Mouse (Mus musculus) stomach, postnatal 0 days (tissue): ENCODE results near the gene Rsad1. TPM values are rescaled to one million over a fixed set of nuclear protein-coding genes. Genes with fewer than 3 reads are reported as not detected.

ENCODE experiments used
- ATAC-seq: fragments of 200-750 bp; cut with Nextera tagmentation; 2 replicates; pipeline ENCODE4 v1.8.0; 2017; ENCODE audit not compliant: low FRiP score, low TSS enrichment
- DNase-seq: peaks from one replicate; pipeline ENCODE4 v3.0.0-alpha.2; 2016; ENCODE audit warnings: low spot score
- H3K27ac ChIP-seq: fragments of 300-500 bp; sonication (generic); replicated peaks from 2 replicates; pipeline ENCODE4 v1.5.1; 2014; ENCODE audit warnings: mild to moderate bottlenecking, control low read depth
- H3K27me3 ChIP-seq: fragments of 300-500 bp; sonication (generic); 2 replicates; pipeline ENCODE4 v1.6.1; 2014; ENCODE audit warnings: low read length; ENCODE audit not compliant: control insufficient read depth, insufficient read depth
- H3K36me3 ChIP-seq: fragments of 300-500 bp; sonication (generic); 2 replicates; pipeline ENCODE4 v1.6.1; 2014; ENCODE audit warnings: low read length, mixed read lengths; ENCODE audit not compliant: control insufficient read depth, insufficient read depth
- H3K4me1 ChIP-seq: fragments of 300-500 bp; sonication (generic); replicated peaks from 2 replicates; pipeline ENCODE4 v1.6.1; 2014; ENCODE audit warnings: antibody characterized with exemption; ENCODE audit not compliant: control insufficient read depth, insufficient read depth
- H3K4me2 ChIP-seq: fragments of 300-500 bp; sonication (generic); replicated peaks from 2 replicates; pipeline ENCODE4 v1.6.1; 2014; ENCODE audit warnings: low read depth, mild to moderate bottlenecking, control low read depth, moderate library complexity
- H3K4me3 ChIP-seq: fragments of 300-500 bp; sonication (generic); 2 replicates; pipeline ENCODE4 v1.5.1; 2014; ENCODE audit warnings: low read depth, low read length, control low read depth
- H3K9ac ChIP-seq: fragments of 300-500 bp; sonication (generic); 2 replicates; pipeline ENCODE4 v1.6.1; 2014; ENCODE audit warnings: mild to moderate bottlenecking, low read length, control low read depth, mixed read lengths
- H3K9me3 ChIP-seq: fragments of 300-500 bp; sonication (generic); 2 replicates; pipeline ENCODE4 v1.6.1; 2016; ENCODE audit warnings: low read length; ENCODE audit not compliant: control insufficient read depth
- CTCF ChIP-seq: IDR thresholded peaks from 2 replicates; pipeline ENCODE4 v1.5.1; 2016; ENCODE audit warnings: antibody characterized with exemption, low read depth, mild to moderate bottlenecking, moderate library complexity
- EP300 ChIP-seq: optimal IDR thresholded peaks from 2 replicates; pipeline ENCODE3; 2016; ENCODE audit warnings: antibody characterized with exemption
- WGBS: fragments of 180-500 bp; shearing (Covaris S2); extraction: QIAGEN DNeasy Blood & Tissue Kit; methylation state at CpG from one replicate; pipeline ENCODE4 v1.1.7; 2014; 5-methylcytosine and 5-hydroxymethylcytosine counted together
- polyA plus RNA-seq: library from polyadenylated mRNA; unstranded; fragments of >200 nt; fragmentation: Nextera tagmentation; extraction: Ambion mirVana; gene quantifications from 2 replicates; pipeline ENCODE4 v1.2.1, GENCODE M21; 2015

Gene Rsad1
- polyA plus RNA-seq, 1 experiment from 2014 or later: 3.4 TPM

GRCm38 (mm10) chr11:94570612-94571011, 21.6 kb upstream of the Rsad1 start:
- no peaks in the 10 kb centered on the region for H3K4me1 ChIP-seq
- no peak overlapping the region; the same call in 1 of the 2 replicates for H3K27ac ChIP-seq
- H3K4me3 ChIP-seq: no peak overlapping the region
- H3K9ac ChIP-seq: no peak overlapping the region
- no peaks in the 10 kb centered on the region for H3K36me3 ChIP-seq
- WGBS: 53% methylated on average over 9 of the region's 9 CpGs
- H3K27me3 ChIP-seq: no peaks in the 10 kb centered on the region
- ATAC-seq (no peak), DNase-seq (no peak)
- no peaks in the 10 kb centered on the region for H3K9me3 ChIP-seq
- no peak overlapping the region for H3K4me2 ChIP-seq
- TF ChIP-seq EP300 (no peak), CTCF (no peak)

GRCm38 (mm10) chr11:94567326-94567725, 18.3 kb upstream of the Rsad1 start:
- Histone ChIP-seq H3K4me2 (no peak overlapping the region), H3K4me3 (no peak overlapping the region), H3K9me3 (no peaks in the 10 kb centered on the region), H3K27me3 (no peaks in the 10 kb centered on the region), H3K9ac (0 out of 2 replicates have a peak overlapping the region, but pooled peaks have one; percentile 13), H3K4me1 (0 out of 2 replicates have a peak, but pooled peaks cover 3% of the 10 kb centered on the region), H3K36me3 (no peaks in the 10 kb centered on the region), H3K27ac (peak overlapping the region; percentile 74)
- TF ChIP-seq CTCF (no peak), EP300 (no peak)
- ATAC-seq: peak; percentile 50
- 72% methylated on average over 7 of the region's 7 CpGs for WGBS
- peak; percentile 71 for DNase-seq

- 49% methylated on average over 6 of the region's 6 CpGs for WGBS
- H3K9me3 ChIP-seq: no peaks in the 10 kb centered on the region
- ATAC-seq (peak; percentile 8; the same call in 1 of the 2 replicates), DNase-seq (no peak)
- no peaks in the 10 kb centered on the region for H3K27me3 ChIP-seq
- TF ChIP-seq CTCF: no peak
- TF ChIP-seq EP300: no peak
- 0 out of 2 replicates have a peak, but pooled peaks cover 3% of the 10 kb centered on the region for H3K4me1 ChIP-seq
- H3K36me3 ChIP-seq: no peaks in the 10 kb centered on the region
- no peak overlapping the region for H3K9ac ChIP-seq
- H3K27ac ChIP-seq: peak overlapping the region; percentile 74
- H3K4me3 ChIP-seq: no peak overlapping the region
- peak overlapping the region; percentile 52 for H3K4me2 ChIP-seq
Observed at GRCm38 (mm10) chr11:94566534-94566933, 17.5 kb upstream of the Rsad1 start.

- 0 out of 2 replicates have a peak, but pooled peaks cover 3% of the 10 kb centered on the region for H3K4me1 ChIP-seq
- H3K9ac ChIP-seq: peak overlapping the region; percentile 35; the same call in 1 of the 2 replicates
- H3K4me2 ChIP-seq: peak overlapping the region; percentile 52
- peak overlapping the region; percentile 23 for H3K4me3 ChIP-seq
- peak; percentile 73 for TF ChIP-seq CTCF
- TF ChIP-seq EP300: no peak
- H3K9me3 ChIP-seq: no peaks in the 10 kb centered on the region
- no peaks in the 10 kb centered on the region for H3K36me3 ChIP-seq
- 25% methylated on average over 16 of the region's 16 CpGs for WGBS
- no peaks in the 10 kb centered on the region for H3K27me3 ChIP-seq
- ATAC-seq (peak; percentile 66), DNase-seq (peak; percentile 89)
- peak overlapping the region; percentile 88 for H3K27ac ChIP-seq
Observed at GRCm38 (mm10) chr11:94565151-94565479, 16.1 kb upstream of the Rsad1 start.

GRCm38 (mm10) chr11:94564437-94565150, 15.5 kb upstream of the Rsad1 start, which contains the start of gene Chad:
Gene Chad, plus strand, starts transcription at chr11:94565047.
- DNase-seq: peak; percentile 91
- TF ChIP-seq CTCF: peak; percentile 56
- no peak for TF ChIP-seq EP300
- Histone ChIP-seq H3K4me1 (0 out of 2 replicates have a peak, but pooled peaks cover 3% of the 10 kb centered on the region), H3K27ac (peak within 1 kb of the TSS; percentile 88), H3K4me2 (peak within 1 kb of the TSS; percentile 52), H3K4me3 (peak within 1 kb of the TSS; percentile 23), H3K9ac (peak within 1 kb of the TSS; percentile 43), H3K36me3 (no peaks in the 10 kb centered on the region), H3K27me3 (no peaks in the 10 kb centered on the region), H3K9me3 (no peaks in the 10 kb centered on the region)
- peak; percentile 75 for ATAC-seq
- 12% methylated on average over 35 of the region's 35 CpGs for WGBS

GRCm38 (mm10) chr11:94563821-94564220, 14.8 kb upstream of the Rsad1 start:
- Histone ChIP-seq H3K4me1 (0 out of 2 replicates have a peak, but pooled peaks cover 3% of the 10 kb centered on the region), H3K27ac (peak overlapping the region; percentile 84), H3K4me2 (peak overlapping the region; percentile 52; the same call in 1 of the 2 replicates), H3K27me3 (no peaks in the 10 kb centered on the region), H3K36me3 (no peaks in the 10 kb centered on the region), H3K4me3 (no peak overlapping the region), H3K9ac (peak overlapping the region; percentile 38; the same call in 1 of the 2 replicates), H3K9me3 (no peaks in the 10 kb centered on the region)
- peak; percentile 46 for DNase-seq
- ATAC-seq: peak; percentile 28
- TF ChIP-seq CTCF (no peak), EP300 (no peak)
- WGBS: 53% methylated on average over 5 of the region's 5 CpGs
